ENCODE assay signal across 15 mouse cellular contexts in genomic region chr19:34813961-34814360, GRCm38 (mm10).
"Had no signal": no experiment of that assay in that cellular context is flagged by ENCODE, and none has a peak within 500 bp of the region (broad histone marks: within the 10 kb centered on the region; RNA-seq: fewer than 3 reads in every experiment).

No protein-coding gene starts in this region.

- H3K9me3 ChIP-seq: limb, embryonic 15.5 days; liver, embryonic 13.5 days; liver, embryonic 15.5 days; midbrain, embryonic 12.5 days; neural tube, embryonic 12.5 days; stomach, embryonic 15.5 days had no signal

- DNase-seq: liver, embryonic 13.5 days; lung, adult 18-20 months; lung, embryonic 14.5 days; lung, postnatal 10 days; lung, postnatal 4 days; right cerebral cortex, postnatal 14 days; thymus, adult 2 months; thymus, postnatal 25 days; thymus, postnatal 4 days had no signal

- H3K4me2 ChIP-seq: limb, embryonic 15.5 days; liver, embryonic 13.5 days; liver, embryonic 15.5 days; lung, embryonic 14.5 days; midbrain, embryonic 12.5 days; neural tube, embryonic 12.5 days; stomach, embryonic 15.5 days had no signal

- H3K4me3 ChIP-seq: limb, embryonic 15.5 days; liver, embryonic 13.5 days; liver, embryonic 15.5 days; midbrain, embryonic 12.5 days; neural tube, embryonic 12.5 days; stomach, embryonic 15.5 days had no signal

- H3K36me3 ChIP-seq: liver, embryonic 15.5 days; midbrain, embryonic 12.5 days; stomach, embryonic 15.5 days had no signal

- H3K27me3 ChIP-seq: limb, embryonic 15.5 days; liver, embryonic 13.5 days; liver, embryonic 15.5 days; midbrain, embryonic 12.5 days; neural tube, embryonic 12.5 days; stomach, embryonic 15.5 days had no signal

- H3K27ac ChIP-seq: limb, embryonic 15.5 days; liver, embryonic 13.5 days; liver, embryonic 15.5 days; midbrain, embryonic 12.5 days; neural tube, embryonic 12.5 days; stomach, embryonic 15.5 days; stomach, postnatal 0 days had no signal

- H3K9ac ChIP-seq: limb, embryonic 15.5 days; liver, embryonic 13.5 days; liver, embryonic 15.5 days; lung, embryonic 14.5 days; midbrain, embryonic 12.5 days; neural tube, embryonic 12.5 days; stomach, embryonic 15.5 days had no signal

- H3K4me1 ChIP-seq: limb, embryonic 15.5 days; liver, embryonic 13.5 days; liver, embryonic 15.5 days; neural tube, embryonic 12.5 days; stomach, embryonic 15.5 days had no signal
